Mouse (Mus musculus) midbrain, embryonic 15.5 days (tissue): ENCODE measurements around the gene 9530068E07Rik. TPM values are rescaled to one million over a fixed set of nuclear protein-coding genes. Genes with fewer than 3 reads are reported as not detected.

Experiments used
- ATAC-seq: fragments of 200-750 bp; cut with Nextera tagmentation; replicated peaks from 2 replicates; pipeline ENCODE4 v1.8.0; 2017; ENCODE audit warnings: moderate TSS enrichment
- H3K27ac ChIP-seq: fragments of 300-500 bp; sonication (generic); 2 replicates; pipeline ENCODE4 v1.5.1; 2015; ENCODE audit warnings: mild to moderate bottlenecking, inconsistent platforms
- H3K27me3 ChIP-seq: fragments of 300-500 bp; sonication (generic); replicated peaks from 2 replicates; pipeline ENCODE4 v1.6.1; 2015; ENCODE audit warnings: inconsistent platforms
- H3K36me3 ChIP-seq: fragments of 300-500 bp; sonication (generic); replicated peaks from 2 replicates; pipeline ENCODE4 v1.6.1; 2015; ENCODE audit warnings: inconsistent platforms
- H3K4me1 ChIP-seq: fragments of 300-500 bp; sonication (generic); 2 replicates; pipeline ENCODE4 v1.6.1; 2015; ENCODE audit warnings: inconsistent platforms
- H3K4me2 ChIP-seq: fragments of 300-500 bp; sonication (generic); 2 replicates; pipeline ENCODE4 v1.6.1; 2015; ENCODE audit warnings: inconsistent platforms, mild to moderate bottlenecking, moderate library complexity
- H3K4me3 ChIP-seq: fragments of 300-500 bp; sonication (generic); 2 replicates; pipeline ENCODE4 v1.5.1; 2015; ENCODE audit warnings: mild to moderate bottlenecking, inconsistent platforms
- H3K9ac ChIP-seq: fragments of 300-500 bp; sonication (generic); 2 replicates; pipeline ENCODE4 v1.6.1; 2015; ENCODE audit warnings: mild to moderate bottlenecking, inconsistent platforms
- H3K9me3 ChIP-seq: fragments of 300-500 bp; sonication (generic); 2 replicates; pipeline ENCODE4 v1.6.1; 2016; ENCODE audit warnings: inconsistent platforms
- WGBS: fragments of 180-500 bp; shearing (Covaris S2); methylation state at CpG from one replicate; pipeline ENCODE4 v1.1.7; 2015; ENCODE audit warnings: mixed read lengths; 5-methylcytosine and 5-hydroxymethylcytosine counted together
- polyA plus RNA-seq: library from polyadenylated mRNA; unstranded; fragments of >200 nt; fragmentation: Nextera tagmentation; extraction: Ambion mirVana; gene quantifications from 2 replicates; pipeline ENCODE4 v1.2.1, GENCODE M21; 2015

The 9530068E07Rik gene
- polyA plus RNA-seq, 1 experiment from 2014 or later, result 129 TPM

- under 1% methylated on average over 47 of the region's 47 CpGs for WGBS
- Histone ChIP-seq H3K9me3 (no peaks in the 10 kb centered on the region), H3K4me2 (peak overlapping the region; percentile 86), H3K27me3 (no peaks in the 10 kb centered on the region), H3K4me3 (peak overlapping the region; percentile 94), H3K27ac (peak overlapping the region; percentile 90), H3K36me3 (no peaks in the 10 kb centered on the region), H3K9ac (peak overlapping the region; percentile 94), H3K4me1 (peaks cover 43% of the 10 kb centered on the region)
- peak; percentile 43 for ATAC-seq
Measured at GRCm38 (mm10) chr11:52361287-52361921, 34.8 kb upstream of the 9530068E07Rik start.

GRCm38 (mm10) chr11:52364376-52364775 lies 31.9 kb upstream of the 9530068E07Rik start:
- no peak overlapping the region for H3K27ac ChIP-seq
- no peak overlapping the region for H3K9ac ChIP-seq
- H3K36me3 ChIP-seq, result no peaks in the 10 kb centered on the region
- H3K9me3 ChIP-seq, result no peaks in the 10 kb centered on the region
- H3K4me1 ChIP-seq, result peaks cover 43% of the 10 kb centered on the region
- H3K27me3 ChIP-seq, result no peaks in the 10 kb centered on the region
- H3K4me3 ChIP-seq, result no peak overlapping the region
- H3K4me2 ChIP-seq, result no peak overlapping the region
- WGBS, result 96% methylated on average over 2 of the region's 2 CpGs
- ATAC-seq, result no peak

GRCm38 (mm10) chr11:52365143-52365542 lies 31.1 kb upstream of the 9530068E07Rik start:
- Histone ChIP-seq H3K36me3 (no peaks in the 10 kb centered on the region), H3K4me3 (no peak overlapping the region), H3K27me3 (no peaks in the 10 kb centered on the region), H3K27ac (no peak overlapping the region), H3K9me3 (no peaks in the 10 kb centered on the region), H3K9ac (no peak overlapping the region), H3K4me2 (no peak overlapping the region), H3K4me1 (peaks cover 37% of the 10 kb centered on the region)
- ATAC-seq, result no peak
- 79% methylated on average over 1 of the region's 1 CpGs for WGBS

- no peak overlapping the region for H3K4me2 ChIP-seq
- ATAC-seq, result no peak
- no peak overlapping the region for H3K27ac ChIP-seq
- 92% methylated on average over 5 of the region's 5 CpGs for WGBS
- no peaks in the 10 kb centered on the region for H3K27me3 ChIP-seq
- no peak overlapping the region for H3K9ac ChIP-seq
- no peaks in the 10 kb centered on the region for H3K9me3 ChIP-seq
- no peaks in the 10 kb centered on the region for H3K36me3 ChIP-seq
- H3K4me3 ChIP-seq, result no peak overlapping the region
- H3K4me1 ChIP-seq, result peaks cover 36% of the 10 kb centered on the region
Measured at GRCm38 (mm10) chr11:52366358-52366757, 29.9 kb upstream of the 9530068E07Rik start.

- no peaks in the 10 kb centered on the region for H3K9me3 ChIP-seq
- ATAC-seq, result no peak
- H3K4me3 ChIP-seq, result no peak overlapping the region
- no peak overlapping the region for H3K27ac ChIP-seq
- no peaks in the 10 kb centered on the region for H3K27me3 ChIP-seq
- H3K9ac ChIP-seq, result no peak overlapping the region
- peaks cover 18% of the 10 kb centered on the region for H3K4me1 ChIP-seq
- WGBS, result 82% methylated on average over 10 of the region's 10 CpGs
- H3K36me3 ChIP-seq, result no peaks in the 10 kb centered on the region
- H3K4me2 ChIP-seq, result no peak overlapping the region
Measured at GRCm38 (mm10) chr11:52368176-52368985, 27.8 kb upstream of the 9530068E07Rik start.

GRCm38 (mm10) chr11:52369252-52370134 lies 26.7 kb upstream of the 9530068E07Rik start:
- WGBS, result 81% methylated on average over 9 of the region's 9 CpGs

GRCm38 (mm10) chr11:52370135-52370452 lies 26.1 kb upstream of the 9530068E07Rik start:
- Histone ChIP-seq H3K27ac (no peak overlapping the region), H3K4me1 (peaks cover 2% of the 10 kb centered on the region), H3K4me3 (no peak overlapping the region), H3K36me3 (no peaks in the 10 kb centered on the region), H3K27me3 (no peaks in the 10 kb centered on the region), H3K9me3 (no peaks in the 10 kb centered on the region), H3K9ac (no peak overlapping the region), H3K4me2 (no peak overlapping the region)
- 88% methylated on average over 2 of the region's 2 CpGs for WGBS
- no peak for ATAC-seq

More at GRCm38 (mm10) chr11:52369252-52370134, 26.7 kb upstream of the 9530068E07Rik start:
- Histone ChIP-seq H3K27ac (no peak overlapping the region), H3K4me3 (no peak overlapping the region), H3K27me3 (no peaks in the 10 kb centered on the region), H3K4me2 (no peak overlapping the region), H3K4me1 (peaks cover 7% of the 10 kb centered on the region), H3K9ac (no peak overlapping the region), H3K9me3 (no peaks in the 10 kb centered on the region), H3K36me3 (no peaks in the 10 kb centered on the region)
- ATAC-seq, result no peak

- Histone ChIP-seq H3K4me2 (no peak overlapping the region), H3K9me3 (no peaks in the 10 kb centered on the region), H3K9ac (no peak overlapping the region), H3K4me1 (no peaks in the 10 kb centered on the region; the same call in 1 of the 2 replicates), H3K27me3 (no peaks in the 10 kb centered on the region), H3K36me3 (no peaks in the 10 kb centered on the region), H3K4me3 (no peak overlapping the region), H3K27ac (no peak overlapping the region)
- no peak for ATAC-seq
- 34% methylated on average over 2 of the region's 2 CpGs for WGBS
Measured at GRCm38 (mm10) chr11:52370538-52370937, 25.7 kb upstream of the 9530068E07Rik start.

GRCm38 (mm10) chr11:52373841-52374240 lies 22.4 kb upstream of the 9530068E07Rik start:
- H3K27me3 ChIP-seq, result no peaks in the 10 kb centered on the region
- no peak overlapping the region for H3K27ac ChIP-seq
- H3K4me1 ChIP-seq, result no peaks in the 10 kb centered on the region
- H3K4me3 ChIP-seq, result no peak overlapping the region
- H3K4me2 ChIP-seq, result no peak overlapping the region
- no peak for ATAC-seq
- H3K36me3 ChIP-seq, result peaks cover 17% of the 10 kb centered on the region; the same call in 1 of the 2 replicates
- H3K9ac ChIP-seq, result no peak overlapping the region
- H3K9me3 ChIP-seq, result no peaks in the 10 kb centered on the region
- WGBS, result 64% methylated on average over 7 of the region's 7 CpGs

- no peaks in the 10 kb centered on the region for H3K9me3 ChIP-seq
- H3K27ac ChIP-seq, result no peak overlapping the region
- H3K27me3 ChIP-seq, result no peaks in the 10 kb centered on the region
- no peaks in the 10 kb centered on the region for H3K4me1 ChIP-seq
- 68% methylated on average over 6 of the region's 6 CpGs for WGBS
- H3K36me3 ChIP-seq, result peaks cover 21% of the 10 kb centered on the region; the same call in 1 of the 2 replicates
- no peak overlapping the region for H3K4me3 ChIP-seq
- H3K4me2 ChIP-seq, result no peak overlapping the region
- no peak overlapping the region for H3K9ac ChIP-seq
- no peak for ATAC-seq
Measured at GRCm38 (mm10) chr11:52374340-52374739, 21.9 kb upstream of the 9530068E07Rik start.

- Histone ChIP-seq H3K27ac (no peak overlapping the region), H3K36me3 (peaks cover 26% of the 10 kb centered on the region; the same call in 1 of the 2 replicates), H3K4me1 (no peaks in the 10 kb centered on the region), H3K4me2 (no peak overlapping the region), H3K9ac (no peak overlapping the region), H3K9me3 (no peaks in the 10 kb centered on the region), H3K27me3 (no peaks in the 10 kb centered on the region), H3K4me3 (no peak overlapping the region)
- WGBS, result 94% methylated on average over 4 of the region's 4 CpGs
- ATAC-seq, result no peak
Measured at GRCm38 (mm10) chr11:52377579-52377978, 18.6 kb upstream of the 9530068E07Rik start.

GRCm38 (mm10) chr11:52379241-52379640 lies 17.0 kb upstream of the 9530068E07Rik start:
- Histone ChIP-seq H3K27ac (no peak overlapping the region), H3K4me1 (no peaks in the 10 kb centered on the region), H3K36me3 (peaks cover 35% of the 10 kb centered on the region; the same call in 1 of the 2 replicates), H3K4me2 (no peak overlapping the region), H3K9ac (no peak overlapping the region), H3K27me3 (no peaks in the 10 kb centered on the region), H3K9me3 (no peaks in the 10 kb centered on the region), H3K4me3 (no peak overlapping the region)
- no peak for ATAC-seq
- WGBS, result 89% methylated on average over 3 of the region's 3 CpGs
